10 mouse cellular contexts compared by ENCODE assay signal in genomic region chr16:32858771-32859636, GRCm38 (mm10). TPM values are rescaled to one million over a fixed set of nuclear protein-coding genes. Genes with fewer than 3 reads are reported as not detected.
DNase-seq lines count a peak whose midpoint lies in the region; ATAC-seq and TF ChIP-seq lines count a peak whose summit lies in the region.
"Had no signal": no experiment of that assay in that cellular context is flagged by ENCODE, and none has a peak within 500 bp of the region (broad histone marks: within the 10 kb centered on the region; RNA-seq: fewer than 3 reads in every experiment).

No protein-coding gene starts in this region.

- no peak for TF ChIP-seq CTCF in stomach, postnatal 0 days (IDR thresholded peaks at IDR 0.05; ENCODE audit: low read depth)

- no peak for DNase-seq in neural tube, embryonic 10.5 days (ENCODE audit: extremely low spot score, low spot score)
- DNase-seq in fibroblast of lung, adult 2 months (ENCODE audit: low read depth): peak; percentile 87
- DNase-seq in stomach, postnatal 0 days (ENCODE audit: low spot score): peak; percentile 48
- no peak for DNase-seq in right cerebral cortex, postnatal 36 days (ENCODE audit: low spot score in 2 of 2)
- no peak for DNase-seq in thymus, postnatal 0 days (ENCODE audit: low spot score)
- no peak for DNase-seq in left cerebral cortex, postnatal 4 days

- H3K4me1 ChIP-seq in neural tube, embryonic 15.5 days: 0 out of 2 replicates have a peak, but pooled peaks cover 3% of the 10 kb centered on the region
- H3K4me1 ChIP-seq in intestine, embryonic 15.5 days (replicated peaks): peaks cover 2% of the 10 kb centered on the region; the same call in 1 of the 2 replicates
- H3K4me1 ChIP-seq in stomach, postnatal 0 days (replicated peaks; ENCODE audit: control insufficient read depth, insufficient read depth): no peaks in the 10 kb centered on the region; the same call in 1 of the 2 replicates

- H3K36me3 ChIP-seq in neural tube, embryonic 15.5 days: peaks cover 7% of the 10 kb centered on the region
- H3K36me3 ChIP-seq in intestine, embryonic 15.5 days: no peaks in the 10 kb centered on the region
- 0 out of 2 replicates have a peak, but pooled peaks cover 2% of the 10 kb centered on the region for H3K36me3 ChIP-seq in stomach, postnatal 0 days (ENCODE audit: control insufficient read depth, insufficient read depth, low read length)

- intact Hi-C loops in left cerebral cortex, postnatal 4 days (cut with DNase I): no loop called here

- no peak overlapping the region for H3K9ac ChIP-seq in neural tube, embryonic 15.5 days (replicated peaks)
- no peak overlapping the region for H3K9ac ChIP-seq in intestine, embryonic 15.5 days
- no peak overlapping the region for H3K9ac ChIP-seq in stomach, postnatal 0 days (ENCODE audit: low read length)

- peak overlapping the region; percentile 23; the same call in 1 of the 2 replicates for H3K27ac ChIP-seq in neural tube, embryonic 15.5 days (replicated peaks)
- H3K27ac ChIP-seq in intestine, embryonic 15.5 days: peak overlapping the region; percentile 25; the same call in 1 of the 2 replicates
- peak overlapping the region; percentile 78 for H3K27ac ChIP-seq in stomach, postnatal 0 days (replicated peaks)

- no peaks in the 10 kb centered on the region for H3K27me3 ChIP-seq in neural tube, embryonic 15.5 days (replicated peaks)
- H3K27me3 ChIP-seq in intestine, embryonic 15.5 days (replicated peaks): no peaks in the 10 kb centered on the region
- H3K27me3 ChIP-seq in stomach, postnatal 0 days (ENCODE audit: control insufficient read depth, insufficient read depth, low read length): no peaks in the 10 kb centered on the region

- no peak overlapping the region for H3K4me3 ChIP-seq in neural tube, embryonic 15.5 days (replicated peaks)
- H3K4me3 ChIP-seq in intestine, embryonic 15.5 days (replicated peaks): no peak overlapping the region
- H3K4me3 ChIP-seq in stomach, postnatal 0 days (ENCODE audit: low read depth, low read length): no peak overlapping the region

- H3K9me3 ChIP-seq in neural tube, embryonic 15.5 days (replicated peaks): no peaks in the 10 kb centered on the region
- H3K9me3 ChIP-seq in intestine, embryonic 15.5 days: no peaks in the 10 kb centered on the region
- no peaks in the 10 kb centered on the region for H3K9me3 ChIP-seq in stomach, postnatal 0 days (ENCODE audit: control insufficient read depth, low read length)

- ATAC-seq in neural tube, embryonic 15.5 days (ENCODE audit: low FRiP score): no peak
- peak; percentile 85 for ATAC-seq in intestine, embryonic 15.5 days
- peak; percentile 92 for ATAC-seq in stomach, postnatal 0 days (ENCODE audit: low FRiP score, low TSS enrichment)

- H3K4me2 ChIP-seq in neural tube, embryonic 15.5 days: no peak overlapping the region
- no peak overlapping the region for H3K4me2 ChIP-seq in intestine, embryonic 15.5 days (replicated peaks)
- H3K4me2 ChIP-seq in stomach, postnatal 0 days (replicated peaks; ENCODE audit: low read depth): no peak overlapping the region

- WGBS in neural tube, embryonic 15.5 days: 77% methylated on average over 12 of the region's 12 CpGs
- WGBS in intestine, embryonic 15.5 days: 46% methylated on average over 12 of the region's 12 CpGs
- WGBS in stomach, postnatal 0 days: 34% methylated on average over 12 of the region's 12 CpGs

- peak; percentile 57 for TF ChIP-seq EP300 in stomach, postnatal 0 days (optimal IDR thresholded peaks at IDR 0.05)

RNA-seq across cellular contexts. Expression of gene Fyttd1, which starts 18.3 kb away (rescaled TPM):
- 102 and 111 TPM in 2 replicates for polyA plus RNA-seq in neural tube, embryonic 15.5 days (2015; fragmentation: Nextera tagmentation; extraction: Ambion mirVana)
- 72.6 and 97.7 TPM in 2 replicates for polyA plus RNA-seq in intestine, embryonic 15.5 days (2015; fragmentation: Nextera tagmentation; extraction: Ambion mirVana)
- 60.4 and 66.5 TPM in 2 replicates for polyA plus RNA-seq in stomach, postnatal 0 days (2015; fragmentation: Nextera tagmentation; extraction: Ambion mirVana)
- polyA plus RNA-seq in thymus, postnatal 0 days (2015; fragmentation: Nextera tagmentation; extraction: Ambion mirVana): 82.7 and 84.2 TPM in 2 replicates
- 100 to 1,000 TPM; 120 to 139 TPM for total RNA-seq in left cerebral cortex, postnatal 4 days (2021)

RNA-seq across cellular contexts. Expression of gene Rubcn, which starts 18.6 kb away (rescaled TPM):
- polyA plus RNA-seq in neural tube, embryonic 15.5 days (2015; fragmentation: Nextera tagmentation; extraction: Ambion mirVana): 31.2 and 31.9 TPM in 2 replicates
- 14.1 and 14.3 TPM in 2 replicates for polyA plus RNA-seq in intestine, embryonic 15.5 days (2015; fragmentation: Nextera tagmentation; extraction: Ambion mirVana)
- 7.1 and 8.3 TPM in 2 replicates for polyA plus RNA-seq in stomach, postnatal 0 days (2015; fragmentation: Nextera tagmentation; extraction: Ambion mirVana)
- 9.9 and 10.0 TPM in 2 replicates for polyA plus RNA-seq in thymus, postnatal 0 days (2015; fragmentation: Nextera tagmentation; extraction: Ambion mirVana)
- total RNA-seq in left cerebral cortex, postnatal 4 days (2021): 10 to 100 TPM; 72.4 to 78.3 TPM

RNA-seq across cellular contexts. Expression of gene Smbd1, which starts 48.7 kb away (rescaled TPM):
- not detected in 2 replicates for polyA plus RNA-seq in neural tube, embryonic 15.5 days (2015; fragmentation: Nextera tagmentation; extraction: Ambion mirVana)
- polyA plus RNA-seq in intestine, embryonic 15.5 days (2015; fragmentation: Nextera tagmentation; extraction: Ambion mirVana): 0.61 and 1.0 TPM in 2 replicates
- 0.19 and 0.21 TPM in 2 replicates for polyA plus RNA-seq in stomach, postnatal 0 days (2015; fragmentation: Nextera tagmentation; extraction: Ambion mirVana)
- 0.29 TPM in 1 of 2 replicates, not detected in the other for polyA plus RNA-seq in thymus, postnatal 0 days (2015; fragmentation: Nextera tagmentation; extraction: Ambion mirVana)
- not detected for total RNA-seq in left cerebral cortex, postnatal 4 days (2021)
- total RNA-seq: adrenal gland, adult 18-20 months had no signal
- polyA plus RNA-seq: neural tube, embryonic 14.5 days had no signal

RNA-seq across cellular contexts. Expression of gene Lrch3, which starts 54.9 kb away (rescaled TPM):
- polyA plus RNA-seq in neural tube, embryonic 15.5 days (2015; fragmentation: Nextera tagmentation; extraction: Ambion mirVana): 31.8 and 36.2 TPM in 2 replicates
- polyA plus RNA-seq in intestine, embryonic 15.5 days (2015; fragmentation: Nextera tagmentation; extraction: Ambion mirVana): 14.6 and 15.3 TPM in 2 replicates
- 5.4 and 8.1 TPM in 2 replicates for polyA plus RNA-seq in stomach, postnatal 0 days (2015; fragmentation: Nextera tagmentation; extraction: Ambion mirVana)
- 18.3 and 21.5 TPM in 2 replicates for polyA plus RNA-seq in thymus, postnatal 0 days (2015; fragmentation: Nextera tagmentation; extraction: Ambion mirVana)
- 10 to 100 TPM; 46.9 to 47.9 TPM for total RNA-seq in left cerebral cortex, postnatal 4 days (2021)

Comparison
In these comparisons a context has a peak if more than half of its experiments do, and no peak if none do; other contexts are left out.
1. H3K27ac ChIP-seq: peak in every context shown above with its lines; median percentile 78 in stomach, postnatal 0 days; 25 in intestine, embryonic 15.5 days; 23 in neural tube, embryonic 15.5 days.
2. DNase-seq: peak in fibroblast of lung, adult 2 months (single experiment) and stomach, postnatal 0 days (single experiment); none in neural tube, embryonic 10.5 days (single experiment), right cerebral cortex, postnatal 36 days (0 of 2), thymus, postnatal 0 days (single experiment) and left cerebral cortex, postnatal 4 days (single experiment).